Mouse (Mus musculus) central nervous system, embryonic 11.5 days (tissue): Measurements from ENCODE around the gene Spr. TPM values are rescaled to one million over a fixed set of nuclear protein-coding genes. Genes with fewer than 3 reads are reported as not detected.

Experiments
- polyA plus RNA-seq: library from polyadenylated mRNA; depleted of rRNA; stranded (reverse); fragments of >200 nt; gene quantifications from 2 replicates; pipeline ENCODE4 v1.2.3, GENCODE M21; 2012; rRNA removed

Spr gene
- 17.1 and 26.7 TPM in 2 replicates for polyA plus RNA-seq

DNA sequence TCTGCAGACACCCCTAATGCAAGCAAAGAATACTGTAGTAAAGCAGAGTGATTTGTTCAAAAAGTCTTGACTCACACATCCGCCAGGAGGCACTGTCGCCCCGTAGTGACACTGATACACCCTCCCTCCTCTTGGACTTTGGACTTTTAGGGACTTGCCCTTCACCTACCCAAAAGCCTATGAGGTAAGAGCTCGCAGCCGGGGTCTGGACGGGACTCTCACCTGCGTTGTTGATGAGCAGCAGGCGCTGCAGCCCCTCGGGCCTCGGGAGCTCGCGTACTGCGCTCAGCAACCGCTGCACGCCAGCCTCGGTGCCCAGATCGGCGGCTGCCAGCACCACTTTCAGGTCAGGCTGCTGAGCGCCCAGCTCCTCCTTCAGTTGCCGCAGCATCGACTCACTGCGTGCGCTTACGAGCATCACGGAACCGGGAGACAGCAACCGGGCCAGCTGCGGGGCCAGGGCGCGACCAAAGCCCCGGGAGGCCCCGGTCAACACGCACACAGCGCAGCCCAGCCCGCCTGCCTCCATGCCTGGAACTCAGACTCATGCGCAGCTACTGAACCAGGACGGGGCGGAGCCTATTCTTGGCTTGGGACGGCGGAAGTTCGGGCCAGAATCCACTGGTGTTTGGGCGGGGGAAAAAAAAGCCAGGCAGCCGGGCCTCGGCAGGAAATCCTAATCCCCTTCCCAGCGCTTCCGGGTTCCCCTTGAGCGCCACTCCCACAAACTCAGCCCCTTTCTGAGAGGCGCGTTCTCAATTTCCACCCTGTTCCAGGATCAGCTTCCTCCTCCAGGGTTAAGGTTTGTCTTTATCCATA, at the start of gene Spr:
Spr (minus strand) TSS at position 550 of the 819 bp plus-strand sequence.

Other genes starting within 250 kb of the Spr start
- gene Exoc6b, start 68.3 kb downstream of the Spr start, polyA plus RNA-seq: 14.0 and 16.8 TPM in 2 replicates
- gene Emx1, start 49.7 kb upstream of the Spr start, polyA plus RNA-seq: 13.8 and 22.6 TPM in 2 replicates
- gene Sfxn5, start 195.7 kb upstream of the Spr start, polyA plus RNA-seq: 6.1 and 6.3 TPM in 2 replicates
- 5.7 and 7.0 TPM in 2 replicates for gene Rab11fip5, start 236.9 kb upstream of the Spr start, polyA plus RNA-seq